Mouse (Mus musculus): ENCODE results near the gene Safb2.

Gene Safb2

GRCm38 (mm10) chr17:56515690-56516410 lies 68.5 kb downstream of the Safb2 start:
- peak; percentile 29 for DNase-seq (ENCODE audit: low spot score)

DNA sequence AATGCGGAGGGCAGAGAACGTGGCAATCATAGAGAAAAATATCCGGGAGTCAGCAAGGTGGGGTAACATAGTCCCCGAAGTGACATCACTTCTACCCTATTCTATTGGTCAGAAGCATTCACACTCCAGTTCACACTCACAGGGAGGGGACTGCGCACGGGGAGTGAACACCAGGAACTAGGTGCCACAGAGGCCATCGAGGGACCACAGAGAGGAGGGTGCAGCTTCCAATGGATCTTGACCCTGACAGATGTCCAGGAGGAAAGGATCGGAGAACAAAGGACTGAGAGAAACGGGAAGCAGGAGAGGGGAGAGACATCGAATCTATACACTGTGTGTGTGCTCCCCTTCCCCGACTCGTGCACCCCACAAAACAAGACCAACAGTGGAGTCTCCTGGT lies 69.5 kb downstream of the Safb2 start:
- DNase-seq (ENCODE audit: low spot score), result no peak

DNA sequence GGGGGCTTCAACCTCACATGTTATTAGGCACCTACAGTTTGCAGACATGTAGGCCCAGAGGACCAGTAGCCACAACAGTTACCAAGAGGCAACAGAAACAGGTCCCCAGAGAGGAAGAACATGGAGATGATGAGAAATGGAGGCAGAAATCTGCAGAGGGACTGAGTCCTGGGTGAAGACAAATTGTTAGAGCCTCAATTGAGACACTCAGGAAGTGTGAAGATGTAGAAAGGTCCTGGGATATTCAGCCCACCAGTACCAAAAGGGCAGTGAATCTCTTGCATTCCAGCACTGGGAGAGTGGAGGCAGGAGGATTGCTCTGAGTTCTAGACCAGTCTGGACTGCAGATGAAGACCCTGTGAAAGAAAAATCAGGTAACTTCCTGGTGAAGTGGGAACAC lies 70.1 kb downstream of the Safb2 start:
- no peak for DNase-seq (ENCODE audit: low spot score)

DNA sequence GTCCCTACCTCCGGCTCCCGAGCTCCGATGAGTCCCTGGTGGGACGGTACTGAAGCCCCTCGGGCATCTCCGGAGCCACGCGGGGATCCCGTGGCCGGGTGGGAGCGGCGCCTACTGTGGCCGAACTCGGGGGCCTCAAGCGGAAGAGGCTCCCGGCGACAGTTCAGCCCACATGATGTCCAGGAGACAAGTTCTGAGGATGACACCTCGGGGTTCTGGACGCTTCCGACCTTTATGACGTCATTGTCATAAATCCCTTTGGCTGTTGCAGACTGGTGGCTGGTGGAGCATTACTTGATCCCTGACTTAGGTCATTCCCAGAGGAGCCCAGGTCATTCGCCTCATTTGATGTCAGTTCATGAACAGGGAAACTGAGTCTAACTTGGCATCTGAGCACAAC lies 72.1 kb downstream of the Safb2 start, which contains the start of gene Znrf4:
Znrf4 (minus strand) TSS at position 122 of the 400 bp plus-strand sequence.
- no peak for DNase-seq (ENCODE audit: low spot score)

- no peak for DNase-seq (ENCODE audit: low spot score)
Observed at GRCm38 (mm10) chr17:56511707-56512090, 72.7 kb downstream of the Safb2 start.

DNA sequence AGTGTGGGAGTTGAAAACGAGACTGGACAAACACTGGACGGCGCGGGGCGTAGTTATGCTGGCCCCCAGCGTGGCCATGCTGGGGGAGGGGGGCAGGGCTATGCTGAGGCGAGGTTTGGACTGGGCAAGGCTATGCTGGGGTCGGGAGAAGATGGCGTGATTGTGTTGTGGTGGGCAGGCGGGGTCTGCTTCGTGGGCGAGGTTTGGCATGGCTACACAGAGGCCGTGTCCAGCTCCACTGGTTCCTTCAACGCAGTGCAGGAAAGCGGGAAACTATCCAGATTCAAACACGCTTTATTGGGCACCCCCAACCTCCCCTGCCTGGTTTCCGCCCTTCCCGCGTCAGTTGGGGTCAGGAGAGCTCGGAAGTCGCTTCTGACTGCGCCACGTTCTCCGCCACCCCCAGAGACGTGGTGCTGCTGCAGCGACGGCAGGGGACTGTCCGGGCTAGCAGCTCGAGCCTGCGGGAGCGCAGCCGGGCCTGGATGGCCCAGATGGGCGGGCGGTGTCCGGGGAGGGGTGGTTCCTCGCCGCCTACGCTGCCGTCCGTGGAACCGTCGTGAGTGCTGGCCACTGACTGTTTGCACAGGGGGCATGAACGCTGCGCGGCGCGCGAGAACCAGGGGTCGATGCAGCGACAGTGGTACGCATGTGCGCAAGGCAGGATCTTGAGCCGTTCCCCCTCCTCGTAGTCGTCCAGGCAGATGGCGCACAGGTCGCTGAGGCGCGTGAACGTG lies 73.2 kb downstream of the Safb2 start:
- DNase-seq (ENCODE audit: low spot score), result no peak
